Mouse (Mus musculus): Measurements from ENCODE around the gene Ms4a4d. TPM values are rescaled to one million over a fixed set of nuclear protein-coding genes. Genes with fewer than 3 reads are reported as not detected.
"Not testable (repeated sequence)": the region's sequence is repeated elsewhere in the genome, so short reads cannot be mapped to it uniquely, and the experiment has no call there.

The Ms4a4d gene
- total RNA-seq, 1 experiment from 2014 or later, result 0.58 TPM

- no peak for ATAC-seq (ENCODE audit: extremely low read depth, insufficient number of reproducible peaks, low FRiP score, poor library complexity, severe bottlenecking)
Observed at GRCm38 (mm10) chr19:11547911-11548310, 11.3 kb downstream of the Ms4a4d start.

- no peak for ATAC-seq (ENCODE audit: extremely low read depth, insufficient number of reproducible peaks, low FRiP score, poor library complexity, severe bottlenecking)
Observed at GRCm38 (mm10) chr19:11554726-11555125, 18.1 kb downstream of the Ms4a4d start.

- not testable (repeated sequence) for ATAC-seq (ENCODE audit: extremely low read depth, insufficient number of reproducible peaks, low FRiP score, poor library complexity, severe bottlenecking)
Observed at GRCm38 (mm10) chr19:11559560-11559959, 23.0 kb downstream of the Ms4a4d start.

- ATAC-seq (ENCODE audit: extremely low read depth, insufficient number of reproducible peaks, low FRiP score, poor library complexity, severe bottlenecking), result no peak
Observed at GRCm38 (mm10) chr19:11574965-11575364, 38.4 kb downstream of the Ms4a4d start.

GRCm38 (mm10) chr19:11589205-11589604, 52.6 kb downstream of the Ms4a4d start:
- no peak for ATAC-seq (ENCODE audit: extremely low read depth, insufficient number of reproducible peaks, low FRiP score, poor library complexity, severe bottlenecking)

GRCm38 (mm10) chr19:11589891-11590449, 53.4 kb downstream of the Ms4a4d start:
- ATAC-seq (ENCODE audit: extremely low read depth, insufficient number of reproducible peaks, low FRiP score, poor library complexity, severe bottlenecking), result no peak

GRCm38 (mm10) chr19:11601349-11601748, 64.7 kb downstream of the Ms4a4d start:
- ATAC-seq (ENCODE audit: extremely low read depth, insufficient number of reproducible peaks, low FRiP score, poor library complexity, severe bottlenecking), result no peak

GRCm38 (mm10) chr19:11602026-11602425, 65.4 kb downstream of the Ms4a4d start:
- peak; percentile 92 for ATAC-seq (ENCODE audit: extremely low read depth, insufficient number of reproducible peaks, low FRiP score, poor library complexity, severe bottlenecking)

GRCm38 (mm10) chr19:11604603-11605002, 68.0 kb downstream of the Ms4a4d start, which contains the start of gene Ms4a6d:
Ms4a6d (minus strand) TSS chr19:11604849.
- ATAC-seq (ENCODE audit: extremely low read depth, insufficient number of reproducible peaks, low FRiP score, poor library complexity, severe bottlenecking), result no peak

Other genes with a start within 250 kb of the Ms4a4d start
- not detected in 2 replicates for gene Ms4a14, start 222.3 kb upstream of the Ms4a4d start, total RNA-seq (2017)
- 0.49 TPM in 1 of 2 replicates, not detected in the other for gene Ms4a7, start 200.7 kb upstream of the Ms4a4d start, total RNA-seq (2017)
- gene Ms4a4a, start 161.3 kb upstream of the Ms4a4d start, total RNA-seq (2017), result 1.4 and 3.7 TPM in 2 replicates
- 129 and 133 TPM in 2 replicates for gene Ms4a4c, start 132.0 kb upstream of the Ms4a4d start, total RNA-seq (2017)
- 44.8 and 59.4 TPM in 2 replicates for gene Ms4a4b, start 93.2 kb upstream of the Ms4a4d start, total RNA-seq (2017)
- 34.3 and 38.1 TPM in 2 replicates for gene Ms4a6c, start 67.4 kb upstream of the Ms4a4d start, total RNA-seq (2017)
- gene Gm8369, start 50.9 kb upstream of the Ms4a4d start, total RNA-seq (2017), result 335 and 348 TPM in 2 replicates
- gene Ms4a6b, start 20.3 kb upstream of the Ms4a4d start, total RNA-seq (2017), result 108 and 112 TPM in 2 replicates
- gene Ms4a6d, start 68.0 kb downstream of the Ms4a4d start, total RNA-seq (2017), result 3.6 and 7.6 TPM in 2 replicates
- gene Ms4a2, start 86.9 kb downstream of the Ms4a4d start, total RNA-seq (2017), result 1.4 and 5.6 TPM in 2 replicates
- not detected in 2 replicates for gene Ms4a3, start 104.0 kb downstream of the Ms4a4d start, total RNA-seq (2017)
- gene Oosp2, start 123.8 kb downstream of the Ms4a4d start, total RNA-seq (2017), result not detected in 2 replicates
- not detected in 2 replicates for gene Oosp1, start 154.3 kb downstream of the Ms4a4d start, total RNA-seq (2017)
- gene Oosp3, start 160.3 kb downstream of the Ms4a4d start, total RNA-seq (2017), result not detected in 2 replicates
- gene Gif, start 210.8 kb downstream of the Ms4a4d start, total RNA-seq (2017), result not detected in 2 replicates
- 23.6 and 24.1 TPM in 2 replicates for gene Mrpl16, start 233.6 kb downstream of the Ms4a4d start, total RNA-seq (2017)